Mouse (Mus musculus) liver, postnatal 0 days (tissue): Measurements from ENCODE around the gene Zswim1.
A peak's percentile ranks its signal among the peaks of the same experiment; 100 is the strongest.

Experiments
- CTCF ChIP-seq: sonication (generic); IDR thresholded peaks from 2 replicates; pipeline ENCODE4 v1.5.1; 2016; ENCODE audit warnings: antibody characterized with exemption, low read depth
- EP300 ChIP-seq: IDR thresholded peaks from 2 replicates; pipeline ENCODE4 v1.6.1; 2016; ENCODE audit warnings: antibody characterized with exemption, low read depth, mild to moderate bottlenecking

DNA sequence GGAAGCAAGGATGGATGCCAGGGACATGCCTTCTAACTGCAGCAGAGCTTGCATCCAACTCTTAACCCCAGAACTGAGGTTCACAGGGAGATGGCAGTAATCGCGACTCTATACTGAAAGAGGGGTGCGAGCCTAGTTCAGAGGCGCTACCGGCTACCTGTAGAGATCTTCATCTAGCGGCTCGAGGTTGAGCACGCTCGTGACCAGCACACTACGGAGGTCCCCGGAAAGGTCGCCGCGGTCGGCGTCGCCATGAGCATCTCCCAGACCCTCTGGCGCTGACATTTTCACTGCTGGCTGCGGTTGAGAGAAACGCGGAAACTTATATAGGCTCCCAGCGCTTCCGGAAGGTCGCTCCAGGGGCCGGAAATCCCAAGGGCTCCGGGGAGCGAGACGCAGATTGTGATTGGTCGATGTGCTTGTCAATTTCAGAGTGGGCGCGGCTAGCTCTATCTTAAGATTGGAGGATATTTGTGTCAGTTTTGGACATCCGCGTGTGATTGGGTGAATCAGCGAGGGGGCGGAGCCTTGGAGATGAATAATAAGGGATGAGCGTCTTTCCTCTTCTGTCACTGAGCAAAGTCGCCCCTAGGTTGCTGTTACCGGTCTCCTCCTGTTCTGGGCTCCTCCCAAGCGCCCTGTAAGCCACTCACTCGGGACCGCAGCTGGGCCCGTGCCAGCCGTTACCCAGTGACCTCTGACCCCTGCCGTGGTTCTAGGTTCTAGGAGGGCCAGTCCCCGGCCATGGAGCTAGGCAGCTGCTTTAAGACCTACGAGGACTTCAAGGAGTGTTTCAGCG is 17.8 kb upstream of the Zswim1 start, which contains the start of the genes Acot8 and Zswim3:
- TF ChIP-seq CTCF (no peak), EP300 (peak; percentile 86)
